Comparison of ENCODE assay signal across 15 mouse cellular contexts in genomic region chr15:85683716-85684115, GRCm38 (mm10). TPM values are rescaled to one million over a fixed set of nuclear protein-coding genes. Genes with fewer than 3 reads are reported as not detected.
DNase-seq lines count a peak whose midpoint lies in the region; ATAC-seq and TF ChIP-seq lines count a peak whose summit lies in the region.
"Had no signal": no experiment of that assay in that cellular context is flagged by ENCODE, and none has a peak within 500 bp of the region (broad histone marks: within the 10 kb centered on the region; RNA-seq: fewer than 3 reads in every experiment).

No protein-coding gene starts in this region.

- H3K4me1 ChIP-seq in hindbrain, embryonic 14.5 days (replicated peaks; ENCODE audit: control insufficient read depth, insufficient read depth, low read length): peaks cover 44% of the 10 kb centered on the region
- H3K4me1 ChIP-seq in hindbrain, embryonic 11.5 days (replicated peaks; ENCODE audit: control insufficient read depth, insufficient read depth, low read length): peaks cover 4% of the 10 kb centered on the region; the same call in 1 of the 2 replicates
- H3K4me1 ChIP-seq in lung, postnatal 0 days (ENCODE audit: insufficient read depth, low read depth, low read length): peaks cover 26% of the 10 kb centered on the region
- peaks cover 57% of the 10 kb centered on the region for H3K4me1 ChIP-seq in hindbrain, embryonic 16.5 days (ENCODE audit: control insufficient read depth, insufficient read depth, low read depth, low read length)
- peaks cover 60% of the 10 kb centered on the region for H3K4me1 ChIP-seq in stomach, embryonic 16.5 days (ENCODE audit: control insufficient read depth, insufficient read depth, low read length)

- no peak for ATAC-seq in hindbrain, embryonic 14.5 days (ENCODE audit: low FRiP score)
- no peak for ATAC-seq in hindbrain, embryonic 11.5 days (ENCODE audit: low FRiP score)
- ATAC-seq in lung, postnatal 0 days: no peak
- ATAC-seq in hindbrain, embryonic 16.5 days: no peak
- no peak for ATAC-seq in stomach, embryonic 16.5 days (ENCODE audit: insufficient read depth, low FRiP score)
- ATAC-seq: CD4-positive, CD25-positive, alpha-beta regulatory T cell, adult 4 months; midbrain, embryonic 16.5 days had no signal

- H3K27ac ChIP-seq in hindbrain, embryonic 14.5 days: no peak overlapping the region
- no peak overlapping the region for H3K27ac ChIP-seq in hindbrain, embryonic 11.5 days (ENCODE audit: low read depth, low read length)
- peak overlapping the region; percentile 68 for H3K27ac ChIP-seq in lung, postnatal 0 days (ENCODE audit: low read length)
- H3K27ac ChIP-seq in hindbrain, embryonic 16.5 days (ENCODE audit: low read depth, low read length): 0 out of 2 replicates have a peak overlapping the region, but pooled peaks have one; percentile 44
- H3K27ac ChIP-seq in stomach, embryonic 16.5 days (ENCODE audit: low read length): 0 out of 2 replicates have a peak overlapping the region, but pooled peaks have one; percentile 88
- H3K27ac ChIP-seq: embryonic facial prominence, embryonic 13.5 days; limb, embryonic 13.5 days; neural tube, embryonic 12.5 days had no signal

- no peak for TF ChIP-seq EP300 in lung, postnatal 0 days (IDR thresholded peaks at IDR 0.05)

- H3K4me3 ChIP-seq in hindbrain, embryonic 14.5 days (replicated peaks; ENCODE audit: low read length): no peak overlapping the region
- H3K4me3 ChIP-seq in hindbrain, embryonic 11.5 days (ENCODE audit: low read depth, low read length): no peak overlapping the region
- no peak overlapping the region for H3K4me3 ChIP-seq in lung, postnatal 0 days (ENCODE audit: low read depth, low read length)
- H3K4me3 ChIP-seq in hindbrain, embryonic 16.5 days (ENCODE audit: low read length): no peak overlapping the region
- no peak overlapping the region for H3K4me3 ChIP-seq in stomach, embryonic 16.5 days (replicated peaks; ENCODE audit: low read length)
- H3K4me3 ChIP-seq: embryonic facial prominence, embryonic 13.5 days; limb, embryonic 13.5 days; neural tube, embryonic 12.5 days had no signal

- H3K4me2 ChIP-seq in hindbrain, embryonic 14.5 days (replicated peaks): peak overlapping the region; percentile 33; the same call in 1 of the 2 replicates
- H3K4me2 ChIP-seq in hindbrain, embryonic 11.5 days (replicated peaks; ENCODE audit: low read depth, low read length): no peak overlapping the region
- no peak overlapping the region for H3K4me2 ChIP-seq in lung, postnatal 0 days (replicated peaks; ENCODE audit: low read depth, low read length)
- H3K4me2 ChIP-seq in hindbrain, embryonic 16.5 days (ENCODE audit: low read length): peak overlapping the region; percentile 26
- H3K4me2 ChIP-seq in stomach, embryonic 16.5 days (ENCODE audit: low read depth, low read length): no peak overlapping the region
- H3K4me2 ChIP-seq: embryonic facial prominence, embryonic 13.5 days; limb, embryonic 13.5 days; neural tube, embryonic 12.5 days had no signal

- no peaks in the 10 kb centered on the region for H3K27me3 ChIP-seq in hindbrain, embryonic 14.5 days (ENCODE audit: control insufficient read depth, insufficient read depth, low read length)
- peaks cover 8% of the 10 kb centered on the region for H3K27me3 ChIP-seq in hindbrain, embryonic 11.5 days (ENCODE audit: control insufficient read depth, insufficient read depth, low read length)
- no peaks in the 10 kb centered on the region for H3K27me3 ChIP-seq in lung, postnatal 0 days (replicated peaks; ENCODE audit: insufficient read depth, low read length)
- H3K27me3 ChIP-seq in hindbrain, embryonic 16.5 days (replicated peaks; ENCODE audit: control insufficient read depth, insufficient read depth, low read length): no peaks in the 10 kb centered on the region
- no peaks in the 10 kb centered on the region for H3K27me3 ChIP-seq in stomach, embryonic 16.5 days (ENCODE audit: control insufficient read depth, insufficient read depth, low read length)
- H3K27me3 ChIP-seq: limb, embryonic 13.5 days; neural tube, embryonic 12.5 days had no signal

- H3K9ac ChIP-seq in hindbrain, embryonic 14.5 days: no peak overlapping the region
- no peak overlapping the region for H3K9ac ChIP-seq in hindbrain, embryonic 11.5 days (ENCODE audit: low read depth, low read length)
- H3K9ac ChIP-seq in lung, postnatal 0 days (replicated peaks; ENCODE audit: low read depth): no peak overlapping the region
- H3K9ac ChIP-seq in hindbrain, embryonic 16.5 days (ENCODE audit: low read depth, low read length): no peak overlapping the region
- no peak overlapping the region for H3K9ac ChIP-seq in stomach, embryonic 16.5 days (ENCODE audit: low read length)
- H3K9ac ChIP-seq: embryonic facial prominence, embryonic 13.5 days; limb, embryonic 13.5 days; liver, postnatal 0 days; neural tube, embryonic 12.5 days had no signal

- no peak for TF ChIP-seq CTCF in lung, postnatal 0 days (IDR thresholded peaks at IDR 0.05)

- DNase-seq in hindbrain, embryonic 14.5 days (ENCODE audit: low spot score): no peak
- no peak for DNase-seq in hindbrain, embryonic 11.5 days (ENCODE audit: low spot score)
- no peak for DNase-seq in lung, postnatal 0 days (ENCODE audit: low spot score)
- no peak for DNase-seq in lung, postnatal 36 days
- no peak for DNase-seq in heart, adult 18-20 months
- DNase-seq: liver, postnatal 0 days; retina, postnatal 1 day had no signal

- peaks cover 43% of the 10 kb centered on the region for H3K36me3 ChIP-seq in hindbrain, embryonic 14.5 days (replicated peaks; ENCODE audit: control insufficient read depth, insufficient read depth)
- H3K36me3 ChIP-seq in hindbrain, embryonic 11.5 days (ENCODE audit: control insufficient read depth, insufficient read depth, low read length): no peaks in the 10 kb centered on the region
- 0 out of 2 replicates have a peak, but pooled peaks cover 7% of the 10 kb centered on the region for H3K36me3 ChIP-seq in lung, postnatal 0 days (ENCODE audit: insufficient read depth, low read length)
- H3K36me3 ChIP-seq in hindbrain, embryonic 16.5 days (ENCODE audit: control insufficient read depth, insufficient read depth, low read length): peaks cover 18% of the 10 kb centered on the region
- 0 out of 2 replicates have a peak, but pooled peaks cover 3% of the 10 kb centered on the region for H3K36me3 ChIP-seq in stomach, embryonic 16.5 days (ENCODE audit: control insufficient read depth, insufficient read depth, low read length)

- WGBS in hindbrain, embryonic 14.5 days: 91% methylated on average over 4 of the region's 4 CpGs
- WGBS in hindbrain, embryonic 11.5 days: 97% methylated on average over 4 of the region's 4 CpGs
- 92% methylated on average over 4 of the region's 4 CpGs for WGBS in lung, postnatal 0 days
- 90% methylated on average over 4 of the region's 4 CpGs for WGBS in hindbrain, embryonic 16.5 days
- 93% methylated on average over 4 of the region's 4 CpGs for WGBS in stomach, embryonic 16.5 days

- H3K9me3 ChIP-seq in hindbrain, embryonic 14.5 days (ENCODE audit: control insufficient read depth, low read length): no peaks in the 10 kb centered on the region
- H3K9me3 ChIP-seq in hindbrain, embryonic 11.5 days (ENCODE audit: control insufficient read depth, low read length): no peaks in the 10 kb centered on the region
- H3K9me3 ChIP-seq in lung, postnatal 0 days (ENCODE audit: low read length): no peaks in the 10 kb centered on the region
- no peaks in the 10 kb centered on the region for H3K9me3 ChIP-seq in hindbrain, embryonic 16.5 days (ENCODE audit: control insufficient read depth, low read length)
- no peaks in the 10 kb centered on the region for H3K9me3 ChIP-seq in stomach, embryonic 16.5 days (replicated peaks; ENCODE audit: control insufficient read depth, low read length)
- H3K9me3 ChIP-seq: embryonic facial prominence, embryonic 13.5 days; limb, embryonic 13.5 days; neural tube, embryonic 12.5 days had no signal

RNA-seq across cellular contexts. Expression of gene Ppara, which starts 51.1 kb away (rescaled TPM):
- polyA plus RNA-seq in hindbrain, embryonic 14.5 days (2014; fragmentation: Nextera tagmentation; extraction: Ambion mirVana): 1.2 and 1.6 TPM in 2 replicates
- 0.49 and 1.5 TPM in 2 replicates for polyA plus RNA-seq in hindbrain, embryonic 11.5 days (2014; fragmentation: Nextera tagmentation; extraction: Ambion mirVana)
- polyA plus RNA-seq in lung, postnatal 0 days (2015; fragmentation: Nextera tagmentation; extraction: Ambion mirVana): 5.1 and 5.2 TPM in 2 replicates
- polyA plus RNA-seq in hindbrain, embryonic 16.5 days (2015; fragmentation: Nextera tagmentation; extraction: Ambion mirVana): 2.7 and 2.9 TPM in 2 replicates
- 8.7 and 12.2 TPM in 2 replicates for polyA plus RNA-seq in stomach, embryonic 16.5 days (2015; fragmentation: Nextera tagmentation; extraction: Ambion mirVana)
- 10 to 100 TPM; 73.1 to 74.9 TPM for total RNA-seq in heart, adult 18-20 months (2021)
- total RNA-seq: megakaryocyte, adult 5-6 weeks had no signal

Comparison
In these comparisons a context has a peak if more than half of its experiments do, and no peak if none do; other contexts are left out.
1. H3K27ac ChIP-seq: peak in lung, postnatal 0 days (single experiment), hindbrain, embryonic 16.5 days (single experiment) and stomach, embryonic 16.5 days (single experiment); none in hindbrain, embryonic 14.5 days (single experiment) and hindbrain, embryonic 11.5 days (single experiment).
2. H3K4me2 ChIP-seq: peak in hindbrain, embryonic 14.5 days (single experiment) and hindbrain, embryonic 16.5 days (single experiment); none in hindbrain, embryonic 11.5 days (single experiment), lung, postnatal 0 days (single experiment) and stomach, embryonic 16.5 days (single experiment).